Mouse (Mus musculus) T-helper 1 cell (primary cell): Measurements from ENCODE around the gene Ncam1.

Experiments
- in situ Hi-C: fragments of 300-600 bp; cut with MboI, MseI; formaldehyde crosslinking; loops from one replicate; pipeline ENCODE4 v1.15.1; 2025; ENCODE audit warnings: high pct_unique_total_duplicates

Gene Ncam1

GRCm38 (mm10) chr9:49622928-49623676 is 175.6 kb downstream of the Ncam1 start:
- in situ Hi-C loops, result no loop called here

GRCm38 (mm10) chr9:49621691-49622090 is 177.0 kb downstream of the Ncam1 start:
- in situ Hi-C loops, result no loop called here

DNA sequence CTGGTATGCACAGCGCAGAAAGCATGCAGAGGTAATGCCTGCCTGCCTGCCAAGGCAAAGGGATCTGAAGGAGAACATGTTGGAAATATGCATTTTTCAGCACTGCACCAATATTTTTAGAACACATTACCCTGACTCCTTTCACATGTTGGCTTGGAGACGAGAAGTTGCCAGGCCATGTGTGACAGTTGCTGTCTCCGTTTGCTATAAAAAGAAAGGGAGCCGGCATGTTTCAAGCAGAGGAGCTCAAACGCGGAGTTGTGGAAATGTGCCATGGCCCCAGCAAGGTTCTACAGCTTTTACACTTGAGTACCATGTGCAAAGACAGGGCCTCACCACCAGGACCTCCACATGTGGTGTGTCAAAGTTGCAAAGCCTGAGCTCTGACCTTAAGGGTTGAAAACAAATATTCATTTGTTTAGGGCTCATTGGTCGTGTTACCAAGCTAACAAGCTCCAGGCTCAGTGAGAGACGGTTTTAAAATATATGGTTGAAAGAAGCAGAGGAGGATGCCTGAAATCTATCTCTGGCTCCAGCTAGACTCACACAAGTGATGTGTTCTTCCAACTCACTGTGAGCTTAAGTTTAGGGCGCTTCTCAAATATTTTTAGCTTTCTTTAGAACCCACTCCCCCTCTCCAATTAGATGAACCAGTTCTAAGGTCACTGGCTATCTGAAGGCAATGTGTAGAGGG is 179.9 kb downstream of the Ncam1 start:
- in situ Hi-C loops, result no loop called here

DNA sequence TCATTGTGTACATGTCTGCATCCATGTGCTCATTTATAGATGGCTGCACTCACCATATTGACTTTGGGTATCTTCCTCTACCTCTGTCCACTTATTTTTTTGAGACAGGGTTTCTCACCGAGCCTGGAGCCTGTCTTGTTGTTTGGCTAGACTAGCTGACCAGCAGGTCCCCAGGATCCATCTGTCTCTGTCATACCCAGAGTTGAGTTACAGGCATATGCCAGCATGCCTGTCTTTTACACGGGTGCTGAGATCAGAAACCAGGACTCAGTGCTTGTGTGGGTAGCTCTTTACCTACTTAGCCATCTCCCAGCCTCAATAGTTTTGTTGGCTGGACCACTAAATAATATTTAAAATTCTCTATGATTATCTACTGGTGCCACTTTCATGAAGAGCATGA is 180.5 kb downstream of the Ncam1 start:
- in situ Hi-C loops, result no loop called here

DNA sequence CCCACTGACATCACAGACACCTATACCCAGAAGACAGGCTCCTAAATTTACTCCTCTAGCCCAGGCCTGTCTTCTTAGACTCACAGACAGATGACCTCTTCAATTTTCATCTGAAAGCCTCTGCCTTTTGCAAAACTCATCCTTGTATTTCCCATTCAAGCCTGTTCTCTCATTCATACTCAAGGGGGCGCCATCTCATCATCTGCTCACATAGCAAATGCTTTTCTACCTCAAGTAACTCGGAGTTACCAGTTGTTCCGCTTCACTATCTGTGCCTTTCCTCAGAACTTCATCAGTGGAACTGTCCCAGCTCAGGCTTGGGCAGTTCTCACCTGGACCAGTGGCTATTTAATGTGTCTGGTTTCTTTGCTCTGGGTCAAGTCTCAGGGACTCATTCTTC is 181.5 kb downstream of the Ncam1 start:
- in situ Hi-C loops, result no loop called here

DNA sequence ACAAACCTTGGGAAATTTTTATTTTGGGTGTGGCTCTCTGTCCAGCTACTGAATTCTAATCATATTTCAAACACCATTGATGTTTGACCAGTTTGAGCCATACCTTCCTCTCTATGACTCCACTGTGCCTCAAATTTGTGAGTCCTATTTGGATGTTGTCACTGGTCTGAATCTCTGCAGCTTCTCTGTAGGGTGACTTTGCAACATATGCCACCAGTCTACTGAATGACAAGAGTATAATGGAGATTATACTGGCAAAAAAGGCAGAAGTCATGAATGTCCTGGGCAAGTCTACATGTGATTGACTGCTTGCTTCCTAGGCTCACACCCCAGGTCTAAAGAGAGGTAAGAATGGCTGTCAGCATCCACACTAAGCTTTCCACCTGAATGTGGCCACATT is 186.3 kb downstream of the Ncam1 start:
- in situ Hi-C loops, result no loop called here

DNA sequence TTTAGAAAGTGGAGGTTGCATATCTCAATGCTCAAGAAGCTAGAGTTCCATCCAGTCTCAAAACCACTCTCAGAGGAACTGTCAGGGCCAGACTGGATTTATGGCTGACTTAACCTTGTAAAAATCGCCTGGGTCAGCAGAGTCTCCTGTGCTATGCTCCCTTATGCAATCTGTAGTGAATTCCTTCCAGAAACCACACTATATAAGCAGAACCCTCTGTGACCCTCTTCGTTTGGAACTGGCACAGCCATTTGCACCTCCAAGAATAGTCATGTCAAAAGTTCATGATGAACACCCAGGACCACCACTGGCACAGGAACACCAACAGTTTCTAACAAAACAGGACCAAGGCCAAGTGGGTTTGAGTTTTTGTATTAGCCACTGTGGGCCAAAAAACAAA is 190.5 kb downstream of the Ncam1 start:
- in situ Hi-C loops, result no loop called here

- in situ Hi-C loops, result no loop called here
Measured at GRCm38 (mm10) chr9:49606717-49607116, 192.0 kb downstream of the Ncam1 start.

- in situ Hi-C loops, result no loop called here
Measured at GRCm38 (mm10) chr9:49606317-49606716, 192.4 kb downstream of the Ncam1 start.

GRCm38 (mm10) chr9:49605791-49606190 is 192.9 kb downstream of the Ncam1 start:
- in situ Hi-C loops, result no loop called here

- in situ Hi-C loops, result no loop called here
Measured at GRCm38 (mm10) chr9:49605351-49605750, 193.4 kb downstream of the Ncam1 start.

DNA sequence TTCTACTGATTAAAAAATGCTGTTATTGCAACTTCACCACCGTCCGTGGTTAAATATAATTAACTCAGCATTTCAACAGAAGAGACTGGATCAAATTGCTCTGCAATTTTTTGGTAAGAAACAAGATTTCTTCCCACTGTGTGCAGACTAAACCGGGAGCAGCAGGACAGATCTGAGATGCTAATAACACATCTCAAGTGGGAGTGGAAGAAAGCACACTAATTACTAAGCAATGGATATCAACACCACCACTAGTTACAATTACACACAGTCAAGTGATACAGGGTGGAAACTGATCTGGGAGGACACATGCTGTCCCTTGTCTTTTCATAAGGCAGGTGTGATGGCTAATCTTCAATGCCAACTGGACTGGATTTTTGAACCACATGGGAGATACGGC is 197.5 kb downstream of the Ncam1 start:
- in situ Hi-C loops, result no loop called here

DNA sequence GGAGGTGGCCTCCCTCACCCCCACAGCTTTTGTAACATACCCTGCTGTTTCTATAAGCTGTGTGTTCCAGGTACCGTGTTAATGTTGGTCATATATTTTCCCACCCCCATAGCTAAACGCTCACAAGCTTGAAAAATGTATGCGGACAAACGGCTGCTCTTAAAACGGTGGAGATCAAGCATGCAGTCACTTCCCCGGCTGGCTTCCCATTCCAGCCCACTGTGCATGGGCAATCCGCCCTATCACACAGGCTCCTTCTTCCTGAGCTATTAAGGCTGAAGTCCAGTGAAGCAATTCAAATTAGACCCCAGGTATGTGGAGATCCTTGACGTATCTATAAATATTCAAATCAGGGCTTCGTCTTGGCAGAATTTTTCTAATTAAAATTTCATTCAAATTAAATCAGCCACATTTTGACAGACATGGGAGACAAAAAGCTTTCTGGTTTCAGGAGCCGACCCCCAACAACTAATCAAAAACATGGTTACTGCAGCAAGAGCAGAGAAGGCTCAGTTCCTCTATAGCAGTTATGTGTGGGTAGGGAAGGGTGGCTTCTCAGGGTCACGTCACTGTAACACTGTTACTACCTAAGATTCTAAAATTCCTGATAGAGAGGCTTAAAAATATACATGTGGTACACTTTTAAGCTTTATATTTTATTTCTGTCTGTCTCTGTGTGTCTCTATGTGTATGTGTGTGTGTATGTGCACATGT is 202.9 kb downstream of the Ncam1 start:
- in situ Hi-C loops, result no loop called here

DNA sequence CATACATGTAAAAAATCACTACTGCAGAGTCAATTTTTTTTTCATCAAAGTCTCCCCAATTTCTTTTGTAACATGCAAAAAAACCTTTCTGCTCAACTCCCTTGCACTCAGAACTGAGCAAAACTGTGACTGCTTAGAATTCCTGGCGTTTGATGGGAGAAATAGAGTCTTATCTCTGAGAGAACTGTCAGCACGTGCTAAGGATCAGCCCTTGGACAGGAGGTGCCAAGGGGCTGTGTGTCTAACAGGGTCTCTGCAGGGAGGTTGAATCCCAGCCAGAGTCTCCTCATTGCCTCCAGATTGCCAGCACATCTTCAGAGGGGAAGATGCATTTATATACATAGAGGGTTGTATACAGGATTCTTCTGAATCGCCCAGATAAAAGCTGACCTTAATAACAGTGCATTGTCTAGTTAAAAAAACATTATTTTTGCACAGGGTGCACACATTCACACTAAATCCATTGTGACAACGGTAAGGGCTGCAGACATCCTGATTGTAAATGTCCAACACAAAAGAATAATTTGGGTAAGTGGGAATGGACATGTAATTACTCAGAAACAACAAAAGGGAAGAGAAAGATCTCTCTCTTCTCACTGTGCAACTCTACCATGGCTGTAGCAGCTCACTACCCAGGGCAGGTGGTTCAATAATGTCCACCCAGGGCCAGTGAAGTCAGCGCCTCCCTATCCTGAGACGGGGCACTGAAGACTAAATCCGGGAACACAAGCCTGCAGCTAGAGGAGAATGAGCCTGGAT is 203.7 kb downstream of the Ncam1 start:
- in situ Hi-C loops, result no loop called here

- in situ Hi-C loops, result no loop called here
Measured at GRCm38 (mm10) chr9:49593951-49594536, 204.7 kb downstream of the Ncam1 start.

- in situ Hi-C loops, result no loop called here
Measured at GRCm38 (mm10) chr9:49592006-49592405, 206.7 kb downstream of the Ncam1 start.

DNA sequence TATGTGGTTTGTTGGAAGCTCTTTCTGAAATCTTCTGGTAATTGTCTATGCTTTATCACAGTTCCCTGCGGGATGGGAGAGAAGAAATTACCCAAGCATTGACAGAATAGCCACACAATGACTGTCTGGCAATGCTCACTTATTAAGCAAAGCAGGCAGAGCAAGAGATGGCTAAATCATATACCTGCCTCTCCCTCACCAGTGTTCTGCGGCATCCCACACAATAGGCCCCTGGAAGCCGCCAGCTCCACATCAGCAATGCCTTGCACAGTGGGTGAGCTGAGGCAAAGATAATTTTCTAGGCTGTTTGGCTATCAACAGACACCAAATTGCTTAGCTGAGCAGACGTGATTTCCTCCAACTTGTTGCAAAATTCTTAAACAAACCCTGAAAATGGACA is 208.5 kb downstream of the Ncam1 start:
- in situ Hi-C loops, result no loop called here

DNA sequence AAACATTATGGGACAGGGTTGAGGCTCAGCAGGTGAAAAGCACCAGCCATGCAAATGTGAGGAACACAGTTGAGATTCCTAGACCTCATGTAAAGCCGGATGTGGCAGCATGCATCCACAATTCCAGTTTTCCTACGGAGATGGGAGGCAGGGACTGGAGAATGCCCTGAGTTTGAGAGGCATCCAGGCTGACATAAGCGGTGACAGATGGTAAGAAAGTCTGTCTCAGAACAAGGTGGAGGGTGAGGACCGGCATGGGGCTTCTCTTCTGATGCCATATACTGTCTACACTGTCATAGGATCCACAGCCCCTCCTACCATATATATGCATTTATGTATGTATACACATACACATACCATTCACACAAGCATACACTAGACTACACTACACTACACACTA is 221.6 kb downstream of the Ncam1 start:
- in situ Hi-C loops, result no loop called here

- in situ Hi-C loops, result no loop called here
Measured at GRCm38 (mm10) chr9:49571695-49572510, 226.8 kb downstream of the Ncam1 start.
